Mouse (Mus musculus): ENCODE measurements around the gene Smpd4. TPM values are rescaled to one million over a fixed set of nuclear protein-coding genes. Genes with fewer than 3 reads are reported as not detected.

Gene Smpd4
- polyA plus RNA-seq, 1 experiment from 2014 or later, result 42.7 TPM

GRCm38 (mm10) chr16:17616212-17616611 lies 2.9 kb upstream of the Smpd4 start:
- 80% methylated on average over 5 of the region's 5 CpGs for WGBS
- no peak for ATAC-seq (ENCODE audit: low FRiP score, low read depth)
- H3K4me1 ChIP-seq, result peaks cover 18% of the 10 kb centered on the region

GRCm38 (mm10) chr16:17617922-17618565 lies 1.1 kb upstream of the Smpd4 start:
- Histone ChIP-seq H3K27me3 (0 out of 2 replicates have a peak, but pooled peaks cover 3% of the 10 kb centered on the region), H3K4me1 (peaks cover 18% of the 10 kb centered on the region), H3K9ac (no peak overlapping the region), H3K4me2 (replicated peaks) (peak overlapping the region; percentile 45), H3K27ac (no peak overlapping the region), H3K36me3 (peaks cover 18% of the 10 kb centered on the region), H3K9me3 (no peaks in the 10 kb centered on the region), H3K4me3 (no peak overlapping the region)
- WGBS, result 19% methylated on average over 13 of the region's 13 CpGs
- 0 out of 2 replicates have a peak, but pooled peaks have one; percentile 18 for ATAC-seq (ENCODE audit: low FRiP score, low read depth)

More at GRCm38 (mm10) chr16:17616212-17616611, 2.9 kb upstream of the Smpd4 start:
- H3K9ac ChIP-seq, result no peak overlapping the region
- 0 out of 2 replicates have a peak, but pooled peaks cover 3% of the 10 kb centered on the region for H3K27me3 ChIP-seq
- H3K9me3 ChIP-seq, result no peaks in the 10 kb centered on the region
- H3K4me2 ChIP-seq (replicated peaks), result no peak overlapping the region
- 0 out of 2 replicates have a peak, but pooled peaks cover 2% of the 10 kb centered on the region for H3K36me3 ChIP-seq
- H3K4me3 ChIP-seq, result no peak overlapping the region
- H3K27ac ChIP-seq, result no peak overlapping the region

- H3K4me2 ChIP-seq (replicated peaks), result no peak overlapping the region
- H3K9me3 ChIP-seq, result no peaks in the 10 kb centered on the region
- H3K36me3 ChIP-seq, result peaks cover 49% of the 10 kb centered on the region
- no peak for ATAC-seq (ENCODE audit: low FRiP score, low read depth)
- 91% methylated on average over 1 of the region's 1 CpGs for whole genome bisulfite sequencing
- H3K27me3 ChIP-seq, result 0 out of 2 replicates have a peak, but pooled peaks cover 3% of the 10 kb centered on the region
- no peak overlapping the region for H3K9ac ChIP-seq
- H3K27ac ChIP-seq, result no peak overlapping the region
- H3K4me3 ChIP-seq, result no peak overlapping the region
- H3K4me1 ChIP-seq, result peaks cover 18% of the 10 kb centered on the region
Observed at GRCm38 (mm10) chr16:17621936-17622335, 2.8 kb downstream of the Smpd4 start.

GRCm38 (mm10) chr16:17625488-17626268 lies 6.5 kb downstream of the Smpd4 start:
- H3K9me3 ChIP-seq, result no peaks in the 10 kb centered on the region
- H3K36me3 ChIP-seq, result peaks cover 87% of the 10 kb centered on the region
- no peaks in the 10 kb centered on the region for H3K27me3 ChIP-seq
- ATAC-seq (ENCODE audit: low FRiP score, low read depth), result no peak
- H3K9ac ChIP-seq, result no peak overlapping the region
- WGBS, result 71% methylated on average over 8 of the region's 8 CpGs
- H3K27ac ChIP-seq, result no peak overlapping the region
- H3K4me1 ChIP-seq, result peaks cover 4% of the 10 kb centered on the region
- no peak overlapping the region for H3K4me3 ChIP-seq
- no peak overlapping the region for H3K4me2 ChIP-seq (replicated peaks)

- no peak overlapping the region for H3K9ac ChIP-seq
- no peak for ATAC-seq (ENCODE audit: low FRiP score, low read depth)
- no peaks in the 10 kb centered on the region for H3K27me3 ChIP-seq
- no peaks in the 10 kb centered on the region for H3K9me3 ChIP-seq
- WGBS, result 93% methylated on average over 5 of the region's 5 CpGs
- no peaks in the 10 kb centered on the region for H3K4me1 ChIP-seq
- no peak overlapping the region for H3K4me3 ChIP-seq
- no peak overlapping the region for H3K27ac ChIP-seq
- H3K4me2 ChIP-seq (replicated peaks), result no peak overlapping the region
- H3K36me3 ChIP-seq, result peaks cover 89% of the 10 kb centered on the region
Observed at GRCm38 (mm10) chr16:17626269-17626555, 7.1 kb downstream of the Smpd4 start.

- Histone ChIP-seq H3K36me3 (peaks cover 87% of the 10 kb centered on the region), H3K4me1 (no peaks in the 10 kb centered on the region), H3K4me3 (no peak overlapping the region), H3K9ac (no peak overlapping the region), H3K4me2 (replicated peaks) (no peak overlapping the region), H3K27ac (no peak overlapping the region), H3K9me3 (no peaks in the 10 kb centered on the region), H3K27me3 (no peaks in the 10 kb centered on the region)
- ATAC-seq (ENCODE audit: low FRiP score, low read depth), result no peak
- 97% methylated on average over 2 of the region's 2 CpGs for WGBS
Observed at GRCm38 (mm10) chr16:17632580-17632979, 13.4 kb downstream of the Smpd4 start.

GRCm38 (mm10) chr16:17633481-17634181 lies 14.5 kb downstream of the Smpd4 start:
- no peak overlapping the region for H3K4me2 ChIP-seq (replicated peaks)
- peaks cover 87% of the 10 kb centered on the region for H3K36me3 ChIP-seq
- no peak overlapping the region for H3K4me3 ChIP-seq
- no peak overlapping the region for H3K27ac ChIP-seq
- H3K27me3 ChIP-seq, result no peaks in the 10 kb centered on the region
- no peak for ATAC-seq (ENCODE audit: low FRiP score, low read depth)
- H3K4me1 ChIP-seq, result no peaks in the 10 kb centered on the region
- 75% methylated on average over 8 of the region's 8 CpGs for WGBS
- no peaks in the 10 kb centered on the region for H3K9me3 ChIP-seq
- H3K9ac ChIP-seq, result no peak overlapping the region

GRCm38 (mm10) chr16:17636904-17637303 lies 17.8 kb downstream of the Smpd4 start:
- Histone ChIP-seq H3K4me1 (no peaks in the 10 kb centered on the region), H3K36me3 (peaks cover 86% of the 10 kb centered on the region), H3K4me2 (replicated peaks) (no peak overlapping the region), H3K27me3 (no peaks in the 10 kb centered on the region), H3K9me3 (no peaks in the 10 kb centered on the region), H3K27ac (no peak overlapping the region), H3K9ac (no peak overlapping the region), H3K4me3 (no peak overlapping the region)
- ATAC-seq (ENCODE audit: low FRiP score, low read depth), result no peak
- WGBS, result 88% methylated on average over 2 of the region's 2 CpGs

- Histone ChIP-seq H3K9me3 (no peaks in the 10 kb centered on the region), H3K9ac (no peak overlapping the region), H3K4me1 (no peaks in the 10 kb centered on the region), H3K36me3 (peaks cover 86% of the 10 kb centered on the region), H3K27ac (no peak overlapping the region), H3K4me3 (no peak overlapping the region), H3K4me2 (replicated peaks) (no peak overlapping the region), H3K27me3 (no peaks in the 10 kb centered on the region)
- ATAC-seq (ENCODE audit: low FRiP score, low read depth), result no peak
- WGBS, result 78% methylated on average over 2 of the region's 2 CpGs
Observed at GRCm38 (mm10) chr16:17637610-17638009, 18.5 kb downstream of the Smpd4 start.

- Histone ChIP-seq H3K4me3 (no peak overlapping the region), H3K36me3 (peaks cover 86% of the 10 kb centered on the region), H3K4me2 (replicated peaks) (no peak overlapping the region), H3K9ac (no peak overlapping the region), H3K4me1 (no peaks in the 10 kb centered on the region), H3K9me3 (no peaks in the 10 kb centered on the region), H3K27me3 (no peaks in the 10 kb centered on the region), H3K27ac (no peak overlapping the region)
- ATAC-seq (ENCODE audit: low FRiP score, low read depth), result no peak
- 91% methylated on average over 9 of the region's 9 CpGs for WGBS
Observed at GRCm38 (mm10) chr16:17638036-17638628, 19.0 kb downstream of the Smpd4 start.

GRCm38 (mm10) chr16:17639081-17639480 lies 19.9 kb downstream of the Smpd4 start:
- Histone ChIP-seq H3K9me3 (no peaks in the 10 kb centered on the region), H3K36me3 (peaks cover 85% of the 10 kb centered on the region), H3K4me1 (no peaks in the 10 kb centered on the region), H3K4me2 (replicated peaks) (no peak overlapping the region), H3K27me3 (no peaks in the 10 kb centered on the region), H3K27ac (no peak overlapping the region), H3K9ac (no peak overlapping the region), H3K4me3 (no peak overlapping the region)
- WGBS, result 91% methylated on average over 3 of the region's 3 CpGs
- ATAC-seq (ENCODE audit: low FRiP score, low read depth), result no peak

- Histone ChIP-seq H3K4me1 (no peaks in the 10 kb centered on the region), H3K4me3 (no peak overlapping the region), H3K27ac (no peak overlapping the region), H3K36me3 (peaks cover 81% of the 10 kb centered on the region), H3K27me3 (no peaks in the 10 kb centered on the region), H3K9me3 (no peaks in the 10 kb centered on the region), H3K9ac (no peak overlapping the region), H3K4me2 (replicated peaks) (no peak overlapping the region)
- 91% methylated on average over 6 of the region's 6 CpGs for WGBS
- ATAC-seq (ENCODE audit: low FRiP score, low read depth), result no peak
Observed at GRCm38 (mm10) chr16:17639951-17640350, 20.8 kb downstream of the Smpd4 start.
